Mouse (Mus musculus): ENCODE data around the gene Rcor1. TPM values are rescaled to one million over a fixed set of nuclear protein-coding genes. Genes with fewer than 3 reads are reported as not detected.

The Rcor1 gene
- polyA plus RNA-seq, 1 experiment from 2014 or later, result 3.6 TPM

GRCm38 (mm10) chr12:111159659-111160428 lies 120.7 kb downstream of the Rcor1 start:
- H3K4me1 ChIP-seq (ENCODE audit: insufficient read depth), result peaks cover 27% of the 10 kb centered on the region
- peak overlapping the region; percentile 49 for H3K4me2 ChIP-seq (ENCODE audit: low read depth, low read length)
- DNase-seq (peak; percentile 78), ATAC-seq (peak; percentile 46)
- peak overlapping the region; percentile 78 for H3K27ac ChIP-seq (ENCODE audit: low read depth)
- H3K36me3 ChIP-seq (replicated peaks; ENCODE audit: insufficient read depth, low read length), result no peaks in the 10 kb centered on the region
- 0 out of 2 replicates have a peak overlapping the region, but pooled peaks have one; percentile 1 for H3K4me3 ChIP-seq (ENCODE audit: low read depth, low read length)
- no peaks in the 10 kb centered on the region for H3K27me3 ChIP-seq (ENCODE audit: insufficient read depth, low read length)
- no peaks in the 10 kb centered on the region for H3K9me3 ChIP-seq (ENCODE audit: low read length)
- TF ChIP-seq EP300 (IDR thresholded peaks at IDR 0.05; ENCODE audit: low read depth), result no peak
- no peak for TF ChIP-seq CTCF (IDR thresholded peaks at IDR 0.05; ENCODE audit: low read depth)
- H3K9ac ChIP-seq (replicated peaks), result peak overlapping the region; percentile 51
- 23% methylated on average over 12 of the region's 12 CpGs for WGBS (ENCODE audit: insufficient replicate concordance)

GRCm38 (mm10) chr12:111160871-111161270 lies 121.7 kb downstream of the Rcor1 start:
- 0 out of 2 replicates have a peak overlapping the region, but pooled peaks have one; percentile 49 for H3K4me2 ChIP-seq (ENCODE audit: low read depth, low read length)
- H3K27me3 ChIP-seq (ENCODE audit: insufficient read depth, low read length), result no peaks in the 10 kb centered on the region
- DNase-seq (no peak), ATAC-seq (no peak)
- H3K9me3 ChIP-seq (ENCODE audit: low read length), result no peaks in the 10 kb centered on the region
- TF ChIP-seq EP300 (IDR thresholded peaks at IDR 0.05; ENCODE audit: low read depth) (no peak), CTCF (IDR thresholded peaks at IDR 0.05; ENCODE audit: low read depth) (no peak)
- 79% methylated on average over 10 of the region's 10 CpGs for WGBS (ENCODE audit: insufficient replicate concordance)
- no peaks in the 10 kb centered on the region for H3K36me3 ChIP-seq (replicated peaks; ENCODE audit: insufficient read depth, low read length)
- H3K4me1 ChIP-seq (ENCODE audit: insufficient read depth), result peaks cover 37% of the 10 kb centered on the region
- H3K9ac ChIP-seq (replicated peaks), result no peak overlapping the region
- peak overlapping the region; percentile 78 for H3K27ac ChIP-seq (ENCODE audit: low read depth)
- H3K4me3 ChIP-seq (ENCODE audit: low read depth, low read length), result 0 out of 2 replicates have a peak overlapping the region, but pooled peaks have one; percentile 1

DNA sequence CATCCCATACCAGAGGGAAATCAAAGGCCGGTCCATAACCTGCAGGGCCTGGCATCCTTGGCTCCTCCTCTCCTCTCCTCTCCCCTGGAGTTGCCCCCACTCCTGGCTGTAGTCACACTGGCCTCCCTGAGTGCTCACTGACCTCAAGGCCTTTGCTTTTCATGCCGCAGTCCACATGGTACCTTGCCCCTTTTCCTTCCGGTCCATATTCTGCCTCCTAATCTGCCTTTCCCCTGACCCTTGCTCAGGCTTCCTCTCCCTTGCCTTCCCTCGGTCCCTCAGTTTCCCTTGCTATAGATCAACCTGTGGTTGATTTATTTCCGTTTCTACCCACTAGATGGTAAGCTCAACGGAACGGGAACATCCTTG lies 122.8 kb downstream of the Rcor1 start:
- Histone ChIP-seq H3K4me2 (ENCODE audit: low read depth, low read length) (peak overlapping the region; percentile 55), H3K4me1 (ENCODE audit: insufficient read depth) (peaks cover 37% of the 10 kb centered on the region)
- ATAC-seq, result no peak

DNA sequence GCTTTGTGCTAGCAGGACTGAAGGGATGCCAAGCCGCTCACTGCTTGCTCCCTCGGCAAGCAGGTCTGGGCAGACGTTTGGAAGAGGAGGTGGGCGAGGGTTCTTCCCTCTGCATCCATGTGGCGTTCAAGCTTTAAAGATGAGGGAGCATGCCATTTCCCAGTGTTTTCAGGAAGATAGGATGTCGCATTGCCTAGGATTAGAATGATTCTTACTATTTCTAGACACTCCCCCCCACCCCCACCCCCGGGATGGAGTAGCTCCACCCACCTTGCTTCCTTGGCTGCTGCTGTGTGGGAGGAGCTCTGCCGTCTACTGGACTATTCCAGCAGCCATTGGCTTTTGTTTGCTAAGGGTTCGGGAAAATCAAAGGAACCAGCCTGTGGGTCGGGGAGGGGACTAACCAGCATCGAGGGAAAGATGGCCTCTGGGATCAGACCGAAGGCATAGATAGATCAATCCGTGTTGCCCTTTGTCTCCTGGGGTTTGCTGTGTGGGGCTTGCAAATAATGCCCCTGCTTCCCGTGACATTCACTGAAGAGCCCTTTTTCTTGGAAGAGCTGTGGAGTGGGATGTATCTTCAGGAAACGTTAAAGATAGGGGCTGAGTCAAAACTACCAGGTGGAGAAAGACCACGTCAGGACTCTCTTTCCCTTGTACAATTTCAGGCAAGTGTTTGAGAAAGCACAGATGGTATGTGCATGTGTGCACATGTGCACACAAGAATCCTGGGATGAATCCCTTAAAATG lies 123.3 kb downstream of the Rcor1 start:
- no peaks in the 10 kb centered on the region for H3K36me3 ChIP-seq (replicated peaks; ENCODE audit: insufficient read depth, low read length)
- peak overlapping the region; percentile 55 for H3K4me2 ChIP-seq (ENCODE audit: low read depth, low read length)

More for the DNA sequence above, 122.8 kb downstream of the Rcor1 start:
- DNase-seq, result no peak
- Histone ChIP-seq H3K36me3 (replicated peaks; ENCODE audit: insufficient read depth, low read length) (no peaks in the 10 kb centered on the region), H3K4me3 (ENCODE audit: low read depth, low read length) (no peak overlapping the region), H3K27me3 (ENCODE audit: insufficient read depth, low read length) (no peaks in the 10 kb centered on the region), H3K27ac (ENCODE audit: low read depth) (peak overlapping the region; percentile 22; the same call in 1 of the 2 replicates), H3K9ac (replicated peaks) (no peak overlapping the region), H3K9me3 (ENCODE audit: low read length) (no peaks in the 10 kb centered on the region)
- TF ChIP-seq CTCF (IDR thresholded peaks at IDR 0.05; ENCODE audit: low read depth) (no peak), EP300 (IDR thresholded peaks at IDR 0.05; ENCODE audit: low read depth) (no peak)
- WGBS (ENCODE audit: insufficient replicate concordance), result 30% methylated on average over 7 of the region's 7 CpGs

GRCm38 (mm10) chr12:111164310-111164751 lies 125.2 kb downstream of the Rcor1 start:
- Histone ChIP-seq H3K36me3 (replicated peaks; ENCODE audit: insufficient read depth, low read length) (no peaks in the 10 kb centered on the region), H3K9me3 (ENCODE audit: low read length) (no peaks in the 10 kb centered on the region), H3K27ac (ENCODE audit: low read depth) (no peak overlapping the region), H3K27me3 (ENCODE audit: insufficient read depth, low read length) (no peaks in the 10 kb centered on the region), H3K4me2 (ENCODE audit: low read depth, low read length) (peak overlapping the region; percentile 72), H3K4me1 (ENCODE audit: insufficient read depth) (peaks cover 39% of the 10 kb centered on the region), H3K4me3 (ENCODE audit: low read depth, low read length) (peak overlapping the region; percentile 35), H3K9ac (replicated peaks) (peak overlapping the region; percentile 38; the same call in 1 of the 2 replicates)
- TF ChIP-seq CTCF (IDR thresholded peaks at IDR 0.05; ENCODE audit: low read depth), result no peak
- no peak for TF ChIP-seq EP300 (IDR thresholded peaks at IDR 0.05; ENCODE audit: low read depth)
- peak; percentile 71 for ATAC-seq
- 6% methylated on average over 13 of the region's 13 CpGs for WGBS (ENCODE audit: insufficient replicate concordance)
- peak; percentile 84 for DNase-seq

More for the DNA sequence above, 123.3 kb downstream of the Rcor1 start:
- Histone ChIP-seq H3K27ac (ENCODE audit: low read depth) (peak overlapping the region; percentile 22; the same call in 1 of the 2 replicates), H3K9ac (replicated peaks) (no peak overlapping the region), H3K27me3 (ENCODE audit: insufficient read depth, low read length) (no peaks in the 10 kb centered on the region), H3K4me3 (ENCODE audit: low read depth, low read length) (no peak overlapping the region), H3K4me1 (ENCODE audit: insufficient read depth) (peaks cover 39% of the 10 kb centered on the region), H3K9me3 (ENCODE audit: low read length) (no peaks in the 10 kb centered on the region)
- TF ChIP-seq EP300 (IDR thresholded peaks at IDR 0.05; ENCODE audit: low read depth) (no peak), CTCF (IDR thresholded peaks at IDR 0.05; ENCODE audit: low read depth) (no peak)
- 18% methylated on average over 16 of the region's 16 CpGs for WGBS (ENCODE audit: insufficient replicate concordance)
- no peak for DNase-seq
- ATAC-seq, result no peak

Data from liver, postnatal 0 days (tissue).